Mouse (Mus musculus): Measurements from ENCODE around the gene Astn2. TPM values are rescaled to one million over a fixed set of nuclear protein-coding genes. Genes with fewer than 3 reads are reported as not detected.

Astn2 gene
- total and polyA plus RNA-seq, 3 experiments: 0.50 to 0.90 (median 0.78) TPM

DNA sequence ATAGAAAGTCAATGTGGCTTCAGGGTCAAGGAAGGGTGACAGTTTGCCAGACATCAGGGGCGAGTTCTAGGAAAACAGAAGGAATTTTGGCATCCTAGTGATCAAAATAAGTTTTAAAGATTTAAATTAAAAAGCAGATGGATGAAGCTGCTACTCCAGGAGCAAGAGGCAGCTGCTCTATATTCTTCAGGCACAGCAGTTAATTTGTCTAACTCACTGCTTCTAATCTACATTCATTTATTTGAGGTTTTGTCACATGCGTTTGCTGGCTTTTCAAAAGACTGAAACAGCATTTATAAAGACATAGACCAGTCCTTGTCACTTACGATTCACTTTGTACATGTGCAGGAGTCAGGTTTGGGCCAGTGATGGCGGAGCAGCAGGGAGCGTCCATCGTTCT, 98.0 kb downstream of the Astn2 start:
- TF ChIP-seq CTCF (IDR thresholded peaks at IDR 0.05): no peak
- no peak for TF ChIP-seq EP300 (IDR thresholded peaks at IDR 0.05; ENCODE audit: insufficient read depth, low read depth, low read length)
- no peak for TF ChIP-seq POLR2A (IDR thresholded peaks at IDR 0.05; ENCODE audit: insufficient read depth, low read depth, low read length)
- no peak overlapping the region for H3K4me3 ChIP-seq
- no peaks in the 10 kb centered on the region for H3K36me3 ChIP-seq (ENCODE audit: control insufficient read depth, insufficient read depth, low read length)
- 75% methylated on average over 6 of the region's 6 CpGs for WGBS
- intact Hi-C loops (cut with DNase I): no loop called here
- no peak overlapping the region for H3K27ac ChIP-seq
- no peaks in the 10 kb centered on the region for H3K27me3 ChIP-seq (ENCODE audit: control insufficient read depth, insufficient read depth, low read length)
- no peak overlapping the region for H3K9ac ChIP-seq (ENCODE audit: low read depth, low read length)
- DNase-seq: no peak
- H3K79me2 ChIP-seq (replicated peaks; ENCODE audit: control insufficient read depth, insufficient read depth, low read length): no peaks in the 10 kb centered on the region
- H3K4me1 ChIP-seq (ENCODE audit: control insufficient read depth, insufficient read depth, low read length): no peaks in the 10 kb centered on the region

GRCm38 (mm10) chr4:66302686-66303310, 101.6 kb downstream of the Astn2 start:
- Histone ChIP-seq H3K27ac (no peak overlapping the region), H3K4me1 (ENCODE audit: control insufficient read depth, insufficient read depth, low read length) (no peaks in the 10 kb centered on the region), H3K27me3 (ENCODE audit: control insufficient read depth, insufficient read depth, low read length) (no peaks in the 10 kb centered on the region), H3K4me3 (no peak overlapping the region), H3K36me3 (ENCODE audit: control insufficient read depth, insufficient read depth, low read length) (no peaks in the 10 kb centered on the region), H3K9ac (ENCODE audit: low read depth, low read length) (no peak overlapping the region), H3K79me2 (replicated peaks; ENCODE audit: control insufficient read depth, insufficient read depth, low read length) (no peaks in the 10 kb centered on the region)
- WGBS: 60% methylated on average over 7 of the region's 7 CpGs
- intact Hi-C loops (cut with DNase I): no loop called here
- TF ChIP-seq CTCF (IDR thresholded peaks at IDR 0.05) (no peak), POLR2A (IDR thresholded peaks at IDR 0.05; ENCODE audit: insufficient read depth, low read depth, low read length) (no peak), EP300 (IDR thresholded peaks at IDR 0.05; ENCODE audit: insufficient read depth, low read depth, low read length) (no peak)
- no peak for DNase-seq

DNA sequence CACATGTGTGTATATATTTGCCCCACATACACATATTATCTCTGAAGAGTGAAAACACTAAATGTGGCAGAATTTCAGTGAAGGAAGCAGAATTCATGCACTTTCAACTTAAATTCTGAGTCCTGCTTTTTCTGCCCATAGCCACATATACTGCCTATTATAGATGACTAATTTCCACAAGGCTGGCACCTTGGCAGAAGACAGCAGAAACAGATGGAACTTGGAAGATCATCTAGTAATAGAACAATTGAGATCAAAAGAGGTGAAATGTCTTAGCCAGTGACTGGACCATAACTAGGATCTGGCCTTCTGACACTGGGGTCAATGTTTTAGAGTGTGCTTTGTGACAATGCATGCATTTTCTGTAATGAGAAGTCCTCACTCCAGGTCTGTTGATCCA, 119.4 kb downstream of the Astn2 start:
- H3K4me1 ChIP-seq (ENCODE audit: control insufficient read depth, insufficient read depth, low read length): no peaks in the 10 kb centered on the region
- H3K9ac ChIP-seq (ENCODE audit: low read depth, low read length): no peak overlapping the region
- no peak for TF ChIP-seq CTCF (IDR thresholded peaks at IDR 0.05)
- TF ChIP-seq POLR2A (IDR thresholded peaks at IDR 0.05; ENCODE audit: insufficient read depth, low read depth, low read length): no peak
- no peak overlapping the region for H3K4me3 ChIP-seq
- intact Hi-C loops (cut with DNase I): no loop called here
- no peaks in the 10 kb centered on the region for H3K79me2 ChIP-seq (replicated peaks; ENCODE audit: control insufficient read depth, insufficient read depth, low read length)
- no peak for DNase-seq
- H3K27ac ChIP-seq: no peak overlapping the region
- H3K27me3 ChIP-seq (ENCODE audit: control insufficient read depth, insufficient read depth, low read length): no peaks in the 10 kb centered on the region
- H3K36me3 ChIP-seq (ENCODE audit: control insufficient read depth, insufficient read depth, low read length): no peaks in the 10 kb centered on the region

DNA sequence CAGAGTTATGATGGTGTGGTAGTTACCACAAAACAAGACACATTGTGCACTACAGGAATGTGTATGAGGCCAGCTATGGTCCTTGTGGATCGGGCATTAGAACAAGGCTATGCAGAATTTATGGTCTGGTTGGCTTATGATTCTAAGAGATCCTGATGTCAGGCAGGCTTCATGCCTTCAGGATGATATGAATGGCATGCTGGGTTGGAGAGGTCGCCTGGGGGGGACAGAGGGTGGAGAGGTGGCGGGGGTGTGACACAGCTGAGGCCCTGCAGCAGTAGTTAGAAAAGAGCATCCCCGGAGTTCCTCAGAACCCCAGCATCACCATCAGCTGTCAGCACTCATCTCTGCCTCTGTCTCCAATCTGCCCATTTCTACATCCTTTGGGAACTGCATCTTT, 128.3 kb downstream of the Astn2 start:
- no peak overlapping the region for H3K9ac ChIP-seq (ENCODE audit: low read depth, low read length)
- 66% methylated on average over 4 of the region's 4 CpGs for WGBS
- no peaks in the 10 kb centered on the region for H3K79me2 ChIP-seq (replicated peaks; ENCODE audit: control insufficient read depth, insufficient read depth, low read length)
- H3K36me3 ChIP-seq (ENCODE audit: control insufficient read depth, insufficient read depth, low read length): no peaks in the 10 kb centered on the region
- no peaks in the 10 kb centered on the region for H3K4me1 ChIP-seq (ENCODE audit: control insufficient read depth, insufficient read depth, low read length)
- no peak for DNase-seq
- TF ChIP-seq POLR2A (IDR thresholded peaks at IDR 0.05; ENCODE audit: insufficient read depth, low read depth, low read length) (no peak), EP300 (IDR thresholded peaks at IDR 0.05; ENCODE audit: insufficient read depth, low read depth, low read length) (no peak), CTCF (IDR thresholded peaks at IDR 0.05) (no peak)
- intact Hi-C loops (cut with DNase I): no loop called here
- H3K27me3 ChIP-seq (ENCODE audit: control insufficient read depth, insufficient read depth, low read length): no peaks in the 10 kb centered on the region
- no peak overlapping the region for H3K27ac ChIP-seq
- no peak overlapping the region for H3K4me3 ChIP-seq

DNA sequence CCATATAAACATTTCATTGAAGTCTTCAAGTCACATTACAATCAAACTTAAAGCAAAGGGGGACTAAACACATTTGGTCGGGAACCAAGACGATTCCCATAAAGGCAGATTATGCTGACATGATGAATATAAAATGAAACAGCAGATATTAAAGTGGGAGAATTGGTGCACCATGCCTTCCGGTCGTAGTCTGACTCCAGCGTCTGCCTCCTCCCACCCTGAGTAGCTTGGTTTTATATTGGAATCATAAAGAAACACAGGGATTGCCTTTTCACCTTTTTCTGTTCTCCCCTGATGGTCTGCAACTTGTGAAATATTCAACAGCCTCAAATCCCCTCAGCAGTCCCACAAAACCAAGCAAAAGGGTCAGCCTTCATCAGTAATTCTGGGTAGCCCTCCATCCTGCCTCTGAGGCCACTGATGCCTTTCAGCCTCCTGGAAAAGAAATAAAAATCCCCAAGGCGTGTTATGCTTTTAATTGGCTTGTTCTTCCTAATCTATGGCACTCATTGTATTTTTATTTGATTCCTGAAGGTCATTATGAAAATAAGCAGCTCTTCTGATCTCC, 132.8 kb downstream of the Astn2 start:
- H3K9ac ChIP-seq (ENCODE audit: low read depth, low read length): no peak overlapping the region
- TF ChIP-seq POLR2A (IDR thresholded peaks at IDR 0.05; ENCODE audit: insufficient read depth, low read depth, low read length) (no peak), CTCF (IDR thresholded peaks at IDR 0.05) (no peak), EP300 (IDR thresholded peaks at IDR 0.05; ENCODE audit: insufficient read depth, low read depth, low read length) (no peak)
- no peak for DNase-seq
- no peaks in the 10 kb centered on the region for H3K4me1 ChIP-seq (ENCODE audit: control insufficient read depth, insufficient read depth, low read length)
- WGBS: 84% methylated on average over 6 of the region's 6 CpGs
- intact Hi-C loops (cut with DNase I): no loop called here
- no peaks in the 10 kb centered on the region for H3K27me3 ChIP-seq (ENCODE audit: control insufficient read depth, insufficient read depth, low read length)
- H3K27ac ChIP-seq: no peak overlapping the region
- no peaks in the 10 kb centered on the region for H3K79me2 ChIP-seq (replicated peaks; ENCODE audit: control insufficient read depth, insufficient read depth, low read length)
- no peaks in the 10 kb centered on the region for H3K36me3 ChIP-seq (ENCODE audit: control insufficient read depth, insufficient read depth, low read length)
- H3K4me3 ChIP-seq: no peak overlapping the region

DNA sequence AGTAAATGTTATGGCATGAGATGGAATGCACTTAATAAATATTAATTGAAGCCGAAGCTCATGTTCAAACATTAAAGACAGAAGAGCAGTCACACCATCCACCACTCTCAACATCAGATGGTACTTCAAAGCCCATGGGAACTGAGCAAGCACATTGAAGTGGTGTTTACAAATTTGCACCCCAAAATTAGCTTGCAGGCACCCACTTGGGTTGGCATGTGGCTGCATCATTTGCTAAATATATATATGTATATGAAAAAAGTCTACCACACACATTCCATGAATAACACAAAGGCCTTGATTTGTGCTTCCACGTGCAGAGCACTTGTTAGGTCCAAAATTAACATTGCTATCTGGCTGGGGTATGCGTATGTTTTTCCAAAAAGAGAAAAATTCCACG, 140.4 kb downstream of the Astn2 start:
- H3K36me3 ChIP-seq (ENCODE audit: control insufficient read depth, insufficient read depth, low read length): no peaks in the 10 kb centered on the region
- DNase-seq: no peak
- intact Hi-C loops (cut with DNase I): no loop called here
- TF ChIP-seq EP300 (IDR thresholded peaks at IDR 0.05; ENCODE audit: insufficient read depth, low read depth, low read length) (no peak), CTCF (IDR thresholded peaks at IDR 0.05) (no peak), POLR2A (IDR thresholded peaks at IDR 0.05; ENCODE audit: insufficient read depth, low read depth, low read length) (no peak)
- no peaks in the 10 kb centered on the region for H3K27me3 ChIP-seq (ENCODE audit: control insufficient read depth, insufficient read depth, low read length)
- no peak overlapping the region for H3K27ac ChIP-seq
- no peaks in the 10 kb centered on the region for H3K79me2 ChIP-seq (replicated peaks; ENCODE audit: control insufficient read depth, insufficient read depth, low read length)
- H3K4me1 ChIP-seq (ENCODE audit: control insufficient read depth, insufficient read depth, low read length): no peaks in the 10 kb centered on the region
- WGBS: 49% methylated on average over 4 of the region's 4 CpGs
- no peak overlapping the region for H3K4me3 ChIP-seq
- no peak overlapping the region for H3K9ac ChIP-seq (ENCODE audit: low read depth, low read length)

Data from heart, adult 2 months (tissue).